Mouse (Mus musculus) Muller cell, postnatal 12 days (primary cell): ENCODE measurements around the gene Tnfrsf1a.
"Not testable (repeated sequence)": the region's sequence is repeated elsewhere in the genome, so short reads cannot be mapped to it uniquely, and the experiment has no call there.

Experiments
- DNase-seq: peaks from one replicate; pipeline ENCODE4 v3.0.0-alpha.2; 2015; ENCODE audit errors: inconsistent ontology term

Gene Tnfrsf1a

DNA sequence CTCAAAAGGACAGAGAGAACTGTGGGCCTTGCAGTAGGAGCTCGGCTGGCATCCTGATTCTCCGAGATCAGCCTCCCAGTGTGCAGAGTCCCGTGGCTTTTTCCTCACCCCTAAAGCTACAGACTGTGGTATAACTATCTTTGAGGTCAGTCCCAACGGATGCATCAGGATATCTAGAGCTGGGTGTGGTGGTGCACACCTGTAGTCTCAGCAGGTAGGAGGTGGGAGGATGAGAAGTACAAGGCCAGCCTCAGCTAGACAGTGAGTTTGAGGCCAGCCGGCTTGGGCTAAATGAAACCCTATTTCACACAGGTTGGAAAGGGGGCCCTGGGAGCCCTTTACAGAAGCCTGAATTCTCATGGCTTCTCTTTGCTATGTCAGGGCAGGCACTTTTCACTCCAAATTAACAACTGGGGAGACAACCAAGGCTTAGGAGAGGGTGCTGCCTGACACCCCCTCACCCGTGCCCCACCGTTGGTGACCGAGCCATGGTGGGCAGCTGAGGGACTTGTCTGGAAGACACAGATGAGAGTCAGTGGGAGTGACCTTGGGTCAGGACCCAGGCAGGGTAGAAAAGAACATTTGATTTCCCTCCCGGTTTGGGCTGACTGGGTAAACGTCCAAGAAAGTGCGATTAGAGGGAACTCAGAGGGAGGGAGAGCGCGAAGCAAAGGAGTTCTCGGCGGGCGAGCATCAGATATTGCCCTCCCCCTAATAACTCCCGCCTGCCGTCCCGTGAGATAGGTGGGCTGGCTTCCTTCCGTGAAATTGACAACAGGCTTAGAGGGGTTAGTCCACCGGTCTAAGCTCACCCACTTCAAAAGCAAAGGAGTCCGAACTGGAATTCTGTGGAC, at the start of gene Tnfrsf1a:
Gene Tnfrsf1a, plus strand, starts transcription at position 642 of the 854 bp plus-strand sequence.
- DNase-seq, result no peak

DNA sequence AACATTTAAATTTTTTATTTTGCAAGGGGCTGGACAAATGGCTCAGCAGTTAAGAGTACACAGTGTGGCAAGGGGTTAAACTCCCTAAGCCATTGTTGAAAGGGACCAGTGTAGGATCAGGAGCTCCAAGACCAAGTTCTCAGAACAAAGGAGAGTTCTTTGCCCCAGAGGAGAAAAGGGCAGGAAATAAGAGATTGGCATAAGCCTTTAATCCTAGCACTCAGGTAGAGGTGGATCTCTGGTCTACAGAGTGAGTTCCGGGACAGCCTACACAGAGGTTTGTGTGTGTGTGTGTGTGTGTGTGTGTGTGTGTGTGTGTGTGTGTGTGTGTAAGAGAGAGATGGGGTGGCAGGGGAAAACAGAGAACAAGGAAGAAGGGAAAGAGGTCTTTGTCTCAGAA, 48.2 kb upstream of the Tnfrsf1a start:
- no peak for DNase-seq

DNA sequence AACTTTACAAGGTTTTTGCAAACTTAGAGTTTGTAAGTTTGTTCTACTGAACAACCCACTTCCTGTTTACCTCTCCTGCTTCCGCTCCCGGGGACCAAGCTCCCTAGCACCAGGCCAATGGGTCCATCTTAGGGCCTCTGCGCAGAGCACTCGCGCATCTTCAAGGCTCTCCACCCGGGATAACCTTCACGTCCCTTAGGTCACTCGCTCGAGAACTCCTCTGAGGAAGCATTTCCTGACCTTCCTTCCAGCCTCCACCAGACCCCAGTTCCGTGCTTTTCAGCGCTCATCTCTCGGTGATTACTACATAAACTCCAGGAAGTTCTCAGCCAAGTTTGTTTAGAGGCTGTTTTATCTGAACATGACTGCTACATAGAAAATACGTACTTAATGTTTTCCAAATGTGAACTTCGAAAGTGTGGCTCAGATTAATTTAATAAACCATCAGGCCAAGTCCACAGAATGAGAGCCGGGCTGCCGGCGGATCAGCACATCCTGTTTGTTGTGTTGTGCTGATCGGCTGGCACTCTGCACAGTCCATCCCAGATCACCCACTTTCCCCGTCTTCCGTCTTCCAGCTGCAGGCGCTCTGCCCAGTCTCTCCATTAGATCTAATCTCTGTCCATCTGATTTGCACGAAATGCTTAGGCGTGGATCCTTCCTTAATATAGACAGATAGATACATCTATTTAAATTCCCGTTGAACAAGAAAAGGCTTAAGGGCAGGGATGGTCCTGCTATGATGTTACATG, 46.8 kb upstream of the Tnfrsf1a start:
- DNase-seq, result no peak

DNA sequence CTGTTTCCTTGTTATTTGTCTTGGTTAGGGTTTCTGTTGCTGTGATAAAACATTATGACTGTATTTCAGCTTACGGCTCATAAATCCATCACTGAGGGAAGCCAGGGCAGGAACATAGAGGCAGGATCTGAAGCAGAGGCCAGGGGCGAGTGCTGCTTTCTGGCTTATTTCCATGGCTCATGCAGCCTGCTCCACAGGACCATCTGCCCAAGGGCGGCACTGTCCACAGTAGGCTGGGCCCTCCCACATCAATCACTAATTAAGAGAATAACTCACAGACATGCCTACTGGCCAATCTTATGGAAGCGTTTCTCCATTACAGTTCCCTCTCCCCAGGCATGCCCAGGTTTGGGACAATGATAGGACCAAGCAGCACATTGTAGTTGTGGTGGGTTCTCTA, 45.9 kb upstream of the Tnfrsf1a start:
- DNase-seq, result no peak

DNA sequence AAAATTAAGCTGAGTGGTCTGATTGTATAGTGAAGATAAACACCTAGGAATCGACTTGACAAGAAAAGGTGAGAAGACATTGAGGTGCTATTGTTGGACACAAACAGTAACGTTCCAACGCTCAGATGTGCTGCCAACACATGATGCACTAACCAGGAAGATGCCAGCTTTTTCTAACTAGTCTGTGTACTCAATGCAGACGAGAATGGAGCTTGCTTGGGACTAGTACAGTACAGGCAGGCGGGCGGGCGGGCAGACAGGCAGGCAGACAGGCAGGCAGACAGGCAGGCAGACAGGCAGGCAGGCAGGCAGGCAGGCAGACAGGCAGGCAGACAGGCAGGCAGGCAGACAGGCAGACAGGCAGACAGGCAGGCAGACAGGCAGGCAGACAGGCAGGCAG, 44.8 kb upstream of the Tnfrsf1a start:
- DNase-seq, result not testable (repeated sequence)

DNA sequence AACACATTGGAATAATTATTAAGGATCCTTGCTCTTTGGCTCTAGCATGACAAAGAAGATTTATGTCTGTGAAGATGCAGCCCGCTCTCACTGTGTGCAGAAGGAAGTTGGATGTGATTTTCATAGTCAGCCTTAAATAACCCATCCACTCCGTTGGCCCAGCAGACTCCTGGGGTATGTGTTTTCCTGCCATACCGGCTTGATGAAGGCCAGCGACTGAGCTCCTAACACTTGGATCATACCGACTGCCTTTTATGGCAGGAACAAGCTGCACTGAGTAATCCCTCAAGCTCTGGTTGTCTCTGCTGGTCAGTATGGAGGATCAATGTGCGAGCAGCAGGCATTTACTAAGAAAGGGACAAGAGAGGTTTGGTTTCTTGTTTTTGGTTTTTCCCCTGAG, 43.7 kb upstream of the Tnfrsf1a start:
- DNase-seq, result no peak

DNA sequence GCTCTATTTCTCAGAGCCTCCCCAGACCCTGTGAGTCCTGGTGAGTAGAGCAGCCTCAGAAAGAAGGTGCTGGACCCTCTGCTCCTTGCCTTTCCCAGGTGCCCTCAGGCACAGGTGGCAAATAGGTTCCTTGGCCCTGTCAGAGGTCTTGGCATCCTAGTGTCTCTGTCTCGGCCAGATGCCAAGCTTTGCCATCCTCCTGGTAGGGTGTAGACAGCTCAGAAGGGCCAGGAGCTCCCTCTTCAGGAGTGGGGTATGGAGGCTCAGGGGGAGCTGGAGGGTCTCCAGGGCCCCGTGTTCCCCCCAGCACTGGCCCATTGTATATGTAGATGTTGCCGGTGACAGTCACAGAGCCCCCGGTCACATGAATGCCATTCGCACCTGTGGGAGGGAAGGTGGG, 42.1 kb upstream of the Tnfrsf1a start:
- DNase-seq, result no peak

DNA sequence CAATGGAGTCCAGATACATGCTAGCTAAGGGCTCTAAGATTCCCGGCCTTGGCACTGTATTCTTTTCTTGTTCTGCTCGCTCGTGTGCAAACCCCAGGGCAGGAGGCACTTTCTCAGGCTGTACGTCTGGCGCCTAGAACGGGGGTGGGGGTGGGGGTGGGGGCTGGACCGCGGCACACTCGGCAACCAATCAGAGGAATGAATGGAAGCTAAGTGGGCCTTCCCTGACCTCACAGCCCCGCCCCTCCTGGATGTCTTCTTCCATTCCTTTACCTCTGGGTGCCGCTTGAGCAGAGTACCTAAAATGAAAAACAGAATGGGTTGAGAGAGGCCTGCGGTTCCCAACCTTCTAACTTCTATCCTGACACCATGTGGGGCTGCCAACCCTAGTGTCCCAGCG, 40.2 kb upstream of the Tnfrsf1a start:
- no peak for DNase-seq

DNA sequence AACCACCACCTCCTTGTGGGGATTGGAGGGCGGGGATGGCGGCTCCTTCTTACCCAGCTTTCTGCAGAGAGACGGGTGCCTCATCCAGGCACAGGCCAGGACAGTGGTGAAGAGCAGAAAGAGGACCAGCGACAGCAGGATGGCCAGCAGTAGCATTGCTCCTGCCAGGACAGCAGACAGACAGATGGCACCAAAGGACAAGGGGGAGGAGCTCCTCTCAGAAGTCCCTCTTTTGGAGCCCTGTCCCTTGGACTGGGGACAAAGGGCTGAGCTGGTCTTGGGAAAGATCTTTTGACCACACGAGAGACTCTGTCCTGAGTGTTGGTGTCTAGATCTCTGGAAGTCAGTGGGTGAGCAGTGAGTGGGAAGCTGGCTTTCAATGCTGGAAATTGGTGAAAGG, 39.8 kb upstream of the Tnfrsf1a start:
- DNase-seq, result no peak

DNA sequence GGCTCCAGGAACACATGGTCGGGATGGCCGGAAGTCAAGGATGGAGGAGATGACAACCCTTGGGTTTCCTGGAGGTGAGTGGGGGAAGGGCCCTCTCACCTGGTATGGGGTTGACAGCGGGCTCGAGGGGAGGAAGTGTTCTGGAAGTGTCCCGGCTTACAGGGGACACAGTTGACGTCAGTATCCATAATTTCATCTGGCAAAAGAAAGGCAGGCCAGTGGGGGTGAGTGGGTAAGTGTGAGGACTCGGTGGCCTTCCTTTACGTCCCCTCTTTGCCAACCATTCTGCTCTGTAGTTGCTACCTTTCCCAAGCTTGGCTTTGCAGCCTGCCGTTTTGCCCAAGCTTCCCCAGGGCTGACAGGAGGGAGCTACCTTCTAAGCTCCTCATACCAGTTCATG, 37.0 kb upstream of the Tnfrsf1a start:
- DNase-seq, result no peak

DNA sequence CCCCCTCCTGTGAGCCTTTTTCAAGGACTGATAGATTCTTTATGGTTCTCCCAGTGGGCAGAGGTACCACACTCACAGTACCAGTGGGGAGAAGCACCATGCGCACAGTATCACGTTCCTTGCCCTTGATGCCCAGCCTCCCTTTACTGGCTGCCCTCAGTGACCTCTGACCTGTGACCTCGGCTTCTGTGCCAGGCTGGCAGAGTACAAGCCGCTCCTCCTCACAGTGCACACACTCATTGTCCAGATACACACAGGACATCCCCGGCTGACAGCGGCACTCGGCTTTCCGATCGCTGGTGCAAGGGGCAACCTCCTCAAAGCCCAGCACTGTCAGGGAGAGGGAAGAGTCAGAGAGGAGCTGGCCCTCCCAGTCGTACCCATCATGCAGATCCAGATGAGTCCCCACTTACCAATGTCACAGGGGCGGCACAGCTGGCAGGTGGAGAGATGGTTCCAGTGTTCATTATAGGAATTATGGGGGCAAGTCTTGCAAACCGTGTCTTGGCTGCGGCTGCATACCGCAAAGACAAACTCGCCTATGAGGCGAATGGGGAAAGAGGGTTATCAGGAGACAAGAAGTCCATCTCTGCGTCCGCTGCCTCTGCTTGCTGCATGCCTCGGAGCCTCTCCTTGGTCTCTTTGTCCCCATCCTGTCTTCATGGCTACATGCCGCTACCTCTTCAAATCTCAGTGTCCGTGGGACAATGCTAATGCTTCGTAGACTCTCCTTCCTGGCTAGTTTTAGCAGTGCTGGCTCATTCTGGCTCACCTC, 36.4 kb upstream of the Tnfrsf1a start:
- DNase-seq, result peak; percentile 36

DNA sequence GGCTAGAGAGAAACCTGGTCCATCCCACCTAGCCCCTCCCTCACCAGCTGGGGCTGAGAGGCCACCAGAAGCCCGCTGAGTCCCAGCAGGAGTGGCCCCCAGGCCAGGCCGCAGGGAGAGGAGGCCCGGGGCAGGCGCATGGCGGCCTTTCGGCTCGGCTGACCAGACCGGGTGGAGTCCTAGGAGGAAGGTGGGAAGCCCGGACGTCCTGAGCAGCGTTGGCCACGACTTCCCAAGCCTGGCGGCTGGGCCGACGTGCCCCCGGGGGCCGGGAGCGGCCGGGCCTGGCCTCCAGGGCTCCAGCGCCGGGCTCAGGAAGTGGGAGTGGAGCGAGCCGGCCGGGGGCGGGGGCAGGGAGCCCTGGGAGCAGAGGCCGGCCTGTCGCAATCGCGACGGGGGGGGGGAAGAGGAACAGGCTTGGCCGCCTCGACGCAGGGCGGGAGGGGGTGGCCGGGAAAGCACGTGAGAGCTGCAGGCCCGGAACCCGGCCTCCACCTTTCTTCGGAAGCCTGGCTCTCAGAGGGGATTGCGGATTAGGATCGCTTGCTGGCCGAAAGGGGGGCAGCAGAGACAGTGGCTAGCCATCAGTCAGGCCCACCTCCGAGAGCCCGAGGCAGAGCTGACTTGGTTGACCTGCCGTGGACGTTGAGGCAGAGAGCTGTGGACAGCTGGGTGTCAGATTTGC, 35.5 kb upstream of the Tnfrsf1a start, which contains the start of gene Ltbr:
Gene Ltbr, minus strand, starts transcription at position 340 of the 685 bp plus-strand sequence.
- DNase-seq, result peak; percentile 91

DNA sequence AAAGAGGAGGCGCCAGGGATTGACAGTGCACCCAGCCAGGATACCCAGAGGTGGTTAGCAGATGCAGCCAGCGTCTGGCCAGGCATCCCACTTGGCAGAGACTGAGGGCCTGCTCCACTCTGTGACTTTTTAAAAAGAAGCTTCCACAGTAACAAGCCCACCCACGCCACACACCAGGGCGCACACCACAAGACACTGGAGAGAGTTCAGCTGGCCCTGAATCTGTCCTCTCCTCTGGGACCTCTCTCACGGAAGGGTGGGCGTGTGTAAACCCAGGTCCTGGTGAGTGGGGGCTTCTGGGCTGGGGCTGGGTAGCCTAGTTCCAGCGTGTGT, 35.0 kb upstream of the Tnfrsf1a start:
- no peak for DNase-seq

DNA sequence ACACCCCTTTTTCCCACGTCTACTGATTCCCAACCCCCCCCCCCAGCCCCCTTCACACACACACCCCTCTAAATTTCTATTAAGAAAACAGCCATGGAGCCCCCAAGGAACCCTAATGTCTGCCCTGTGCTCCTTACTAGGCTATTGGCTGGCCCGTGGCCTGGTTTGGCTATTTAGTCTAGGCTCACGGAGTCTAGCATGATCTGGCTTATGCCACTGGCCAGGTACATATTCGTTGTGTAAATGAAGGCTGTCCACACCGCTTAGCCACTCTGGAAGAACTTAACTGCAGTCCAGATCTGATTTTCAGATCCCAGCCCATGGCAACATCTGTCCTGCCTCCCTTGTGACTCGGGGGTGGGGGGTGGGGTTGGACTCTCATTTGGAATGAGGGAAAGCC, 34.4 kb upstream of the Tnfrsf1a start:
- no peak for DNase-seq

DNA sequence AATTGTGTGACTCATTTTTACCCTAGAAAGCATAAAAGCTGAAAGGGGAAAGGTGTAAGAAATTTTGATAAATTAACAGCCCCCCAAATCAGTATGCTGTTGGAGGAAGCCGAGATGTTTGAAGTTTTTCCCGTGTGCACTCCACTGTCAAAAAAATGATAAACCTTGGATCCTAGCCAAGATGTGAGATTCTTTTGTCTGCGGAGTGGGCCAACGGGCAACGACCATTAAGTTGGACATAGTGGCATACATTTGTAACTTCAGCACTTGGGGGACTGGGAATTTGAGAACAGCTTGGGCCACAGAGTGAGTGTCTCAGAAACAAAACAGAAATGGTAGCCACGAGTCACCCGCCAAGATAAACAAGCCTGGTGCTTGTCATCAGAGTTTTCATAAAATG, 32.1 kb upstream of the Tnfrsf1a start:
- DNase-seq, result peak; percentile 25

DNA sequence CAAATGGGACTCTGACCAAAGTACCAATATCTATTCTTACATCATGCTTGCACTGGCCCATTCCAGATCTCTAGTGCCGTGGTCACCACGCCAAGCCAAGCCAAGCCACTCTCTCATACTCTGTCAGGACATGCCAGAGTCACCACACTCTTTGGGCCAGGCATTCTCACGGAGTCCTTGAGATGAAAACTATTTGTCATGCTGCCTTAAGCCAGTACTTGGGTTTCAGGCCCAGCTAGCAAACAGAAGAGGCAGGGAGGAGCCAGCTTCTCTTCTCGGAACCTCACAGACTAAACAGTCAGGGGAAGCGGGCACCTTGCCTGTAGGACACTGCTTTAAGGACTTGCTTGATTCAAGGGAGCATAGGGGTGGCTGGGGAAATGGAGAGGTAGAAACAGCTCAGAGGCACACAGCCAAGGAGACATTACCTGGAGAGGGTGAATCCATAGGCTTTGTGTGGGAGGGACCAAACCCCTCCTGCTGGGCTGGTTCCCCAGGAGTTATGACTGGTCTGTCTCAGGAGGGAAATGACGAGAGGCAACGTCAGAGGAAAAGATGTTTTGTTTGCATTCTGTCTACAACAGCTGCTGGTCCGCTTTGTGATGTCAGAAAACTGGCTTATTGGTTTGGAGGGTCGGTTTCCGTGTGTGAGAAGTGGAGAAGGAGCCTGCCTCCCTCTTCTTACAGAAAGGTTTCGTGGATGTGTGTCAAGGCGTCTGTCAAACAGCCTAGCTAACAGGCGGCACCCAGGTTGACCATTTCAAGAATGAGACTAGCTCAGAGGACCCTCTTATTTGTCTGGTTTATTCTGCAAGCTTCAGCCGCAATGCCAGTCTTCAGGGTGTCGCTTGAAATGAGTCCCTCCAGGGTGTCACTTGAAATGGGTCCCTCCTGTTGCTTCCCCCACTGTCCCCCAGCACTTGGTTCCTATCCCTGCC, 29.9 kb upstream of the Tnfrsf1a start:
- peak; percentile 36 for DNase-seq

DNA sequence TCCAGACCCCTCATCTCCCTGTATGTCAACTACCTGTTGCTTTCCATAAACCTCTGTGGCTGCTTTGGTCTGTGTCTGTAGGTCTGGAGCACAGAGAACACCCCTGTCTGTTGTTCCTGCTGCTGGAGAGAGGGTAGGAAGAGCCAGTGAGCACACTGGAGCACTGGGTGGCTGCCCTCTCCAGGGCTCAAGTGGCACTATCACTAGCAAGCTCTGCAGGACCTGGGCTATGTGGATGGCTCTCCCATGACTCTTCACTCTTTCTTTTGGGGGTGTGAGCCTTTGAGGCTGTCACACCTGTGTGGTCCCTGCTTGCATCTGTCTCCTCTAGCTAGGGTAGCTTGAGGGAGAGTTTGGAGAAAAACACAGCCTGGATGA, 29.3 kb upstream of the Tnfrsf1a start:
- DNase-seq, result no peak

DNA sequence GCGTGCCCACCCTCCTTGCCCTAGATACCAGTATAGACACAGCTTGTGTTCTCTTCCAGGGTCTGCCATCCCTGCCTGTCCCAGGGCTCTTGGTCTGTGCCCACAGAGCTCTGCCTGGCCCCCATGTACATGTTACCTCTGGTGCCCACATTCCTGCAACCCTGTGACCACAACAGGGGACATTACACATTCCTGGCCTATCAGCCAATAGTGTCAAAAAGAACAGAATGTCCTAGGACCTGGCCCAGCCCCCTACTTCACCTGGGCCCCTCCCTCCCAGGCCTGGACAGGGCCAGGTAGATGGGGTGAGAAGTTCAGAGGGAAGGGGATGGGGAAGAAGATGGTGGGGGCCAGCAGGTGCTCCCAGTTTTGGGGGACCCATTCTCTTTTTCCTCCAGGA, 28.8 kb upstream of the Tnfrsf1a start, which contains the start of gene Scnn1a:
Gene Scnn1a, plus strand, starts transcription at position 337 of the 400 bp plus-strand sequence.
- DNase-seq, result no peak

DNA sequence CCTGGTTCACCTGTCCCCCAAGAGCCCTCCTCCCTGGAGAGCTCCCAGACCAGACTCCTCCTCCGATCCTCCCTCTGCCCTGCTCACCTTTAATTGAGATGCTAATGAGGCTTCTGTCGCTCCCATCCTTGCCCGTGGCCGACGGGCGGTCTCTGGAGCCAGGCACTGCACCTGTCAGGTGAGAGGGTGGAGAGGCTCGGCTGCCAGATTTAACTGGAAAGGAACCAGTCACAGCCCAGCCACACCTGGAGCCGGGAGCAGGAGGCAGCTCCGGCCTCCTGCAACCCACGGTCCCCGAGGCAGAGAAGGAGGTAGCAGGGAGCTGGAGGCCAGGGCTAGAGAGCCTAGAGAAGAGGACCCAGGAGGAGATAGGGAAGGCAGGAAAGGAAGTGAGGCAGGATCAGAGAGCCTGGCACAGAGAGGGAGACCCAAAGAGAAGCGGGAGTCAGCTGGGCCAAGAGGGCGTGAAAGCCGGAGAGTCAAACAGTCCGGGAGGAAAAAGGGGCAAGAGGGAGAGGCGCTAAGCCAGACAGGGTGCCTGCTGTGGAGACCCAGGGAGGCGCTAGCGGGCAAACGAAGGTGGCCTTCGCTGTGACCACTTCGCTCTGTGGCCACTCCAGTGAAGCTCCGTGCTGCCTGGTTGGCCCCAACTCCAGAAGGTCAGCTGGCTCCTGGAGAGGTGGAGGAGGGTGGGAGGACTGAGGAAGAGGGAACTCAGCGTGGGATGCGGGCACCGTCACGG, 27.9 kb upstream of the Tnfrsf1a start:
- DNase-seq, result no peak

DNA sequence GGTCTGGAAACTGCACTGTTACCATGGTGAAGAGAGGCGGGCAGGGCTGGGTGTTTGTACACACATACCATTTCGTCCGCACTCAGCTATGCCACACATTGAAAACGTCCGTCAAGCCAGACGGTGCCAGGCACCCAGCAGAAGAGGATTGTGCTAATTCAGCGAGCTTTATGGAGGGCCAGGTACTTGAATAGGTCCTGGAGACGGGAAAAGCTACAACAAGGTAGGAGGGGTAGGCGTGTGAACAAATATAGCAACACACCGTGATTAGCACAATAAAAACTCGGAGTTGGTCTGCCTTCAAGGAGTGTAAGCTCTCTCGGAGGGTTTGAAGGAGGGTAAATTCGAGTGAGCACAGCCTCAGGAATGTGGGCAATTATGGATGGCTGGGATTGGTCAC, 26.4 kb upstream of the Tnfrsf1a start:
- no peak for DNase-seq
